Mouse (Mus musculus): ENCODE data around the gene Scgb1a1. TPM values are rescaled to one million over a fixed set of nuclear protein-coding genes. Genes with fewer than 3 reads are reported as not detected.

Scgb1a1 gene
- polyA plus RNA-seq, 1 experiment from 2014 or later = not detected

GRCm38 (mm10) chr19:9050294-9051229 lies 37.2 kb downstream of the Scgb1a1 start:
- H3K27ac ChIP-seq = no peak overlapping the region
- H3K4me3 ChIP-seq (ENCODE audit: inconsistent target) = no peak overlapping the region

GRCm38 (mm10) chr19:9048981-9049687 lies 38.6 kb downstream of the Scgb1a1 start:
- no peak overlapping the region for H3K27ac ChIP-seq
- WGBS (ENCODE audit: missing documents) = 92% methylated on average over 4 of the region's 4 CpGs
- H3K4me3 ChIP-seq (ENCODE audit: inconsistent target) = no peak overlapping the region
- no peaks in the 10 kb centered on the region for H3K79me2 ChIP-seq (ENCODE audit: inconsistent target)
- H3K36me3 ChIP-seq (ENCODE audit: inconsistent target) = no peaks in the 10 kb centered on the region

More at GRCm38 (mm10) chr19:9050294-9051229, 37.2 kb downstream of the Scgb1a1 start:
- 86% methylated on average over 9 of the region's 9 CpGs for WGBS (ENCODE audit: missing documents)
- H3K79me2 ChIP-seq (ENCODE audit: inconsistent target) = no peaks in the 10 kb centered on the region
- no peaks in the 10 kb centered on the region for H3K36me3 ChIP-seq (ENCODE audit: inconsistent target)

- Histone ChIP-seq H3K27ac (no peak overlapping the region), H3K79me2 (ENCODE audit: inconsistent target) (no peaks in the 10 kb centered on the region), H3K4me3 (ENCODE audit: inconsistent target) (no peak overlapping the region), H3K36me3 (ENCODE audit: inconsistent target) (no peaks in the 10 kb centered on the region)
- WGBS (ENCODE audit: missing documents) = 80% methylated on average over 1 of the region's 1 CpGs
Measured at GRCm38 (mm10) chr19:9047946-9048387, 39.8 kb downstream of the Scgb1a1 start.

- Histone ChIP-seq H3K27ac (no peak overlapping the region), H3K36me3 (ENCODE audit: inconsistent target) (no peaks in the 10 kb centered on the region), H3K4me3 (ENCODE audit: inconsistent target) (no peak overlapping the region), H3K79me2 (ENCODE audit: inconsistent target) (no peaks in the 10 kb centered on the region)
- 93% methylated on average over 6 of the region's 7 CpGs for WGBS (ENCODE audit: missing documents)
Measured at GRCm38 (mm10) chr19:9047207-9047945, 40.4 kb downstream of the Scgb1a1 start.

- no peaks in the 10 kb centered on the region for H3K36me3 ChIP-seq (ENCODE audit: inconsistent target)
- 73% methylated on average over 4 of the region's 4 CpGs for WGBS (ENCODE audit: missing documents)
- no peak overlapping the region for H3K27ac ChIP-seq
- no peaks in the 10 kb centered on the region for H3K79me2 ChIP-seq (ENCODE audit: inconsistent target)
- H3K4me3 ChIP-seq (ENCODE audit: inconsistent target) = no peak overlapping the region
Measured at GRCm38 (mm10) chr19:9044291-9044690, 43.5 kb downstream of the Scgb1a1 start.

- Histone ChIP-seq H3K79me2 (ENCODE audit: inconsistent target) (no peaks in the 10 kb centered on the region), H3K4me3 (ENCODE audit: inconsistent target) (no peak overlapping the region), H3K27ac (no peak overlapping the region), H3K36me3 (ENCODE audit: inconsistent target) (no peaks in the 10 kb centered on the region)
- WGBS (ENCODE audit: missing documents) = 87% methylated on average over 1 of the region's 1 CpGs
Measured at GRCm38 (mm10) chr19:9043123-9043522, 44.6 kb downstream of the Scgb1a1 start.

GRCm38 (mm10) chr19:9041074-9041473 lies 46.7 kb downstream of the Scgb1a1 start:
- no peaks in the 10 kb centered on the region for H3K36me3 ChIP-seq (ENCODE audit: inconsistent target)
- H3K4me3 ChIP-seq (ENCODE audit: inconsistent target) = no peak overlapping the region
- 0 out of 2 replicates have a peak overlapping the region, but pooled peaks have one; percentile 10 for H3K27ac ChIP-seq
- H3K79me2 ChIP-seq (ENCODE audit: inconsistent target) = no peaks in the 10 kb centered on the region

GRCm38 (mm10) chr19:9040649-9041048 lies 47.1 kb downstream of the Scgb1a1 start:
- Histone ChIP-seq H3K27ac (0 out of 2 replicates have a peak overlapping the region, but pooled peaks have one; percentile 10), H3K79me2 (ENCODE audit: inconsistent target) (no peaks in the 10 kb centered on the region), H3K36me3 (ENCODE audit: inconsistent target) (no peaks in the 10 kb centered on the region), H3K4me3 (ENCODE audit: inconsistent target) (no peak overlapping the region)
- 29% methylated on average over 2 of the region's 6 CpGs for WGBS (ENCODE audit: missing documents)

- H3K79me2 ChIP-seq (ENCODE audit: inconsistent target) = no peaks in the 10 kb centered on the region
- 80% methylated on average over 7 of the region's 7 CpGs for WGBS (ENCODE audit: missing documents)
- H3K4me3 ChIP-seq (ENCODE audit: inconsistent target) = no peak overlapping the region
- no peaks in the 10 kb centered on the region for H3K36me3 ChIP-seq (ENCODE audit: inconsistent target)
- H3K27ac ChIP-seq = no peak overlapping the region
Measured at GRCm38 (mm10) chr19:9039928-9040327, 47.8 kb downstream of the Scgb1a1 start.

- H3K79me2 ChIP-seq (ENCODE audit: inconsistent target) = no peaks in the 10 kb centered on the region
- no peak overlapping the region for H3K27ac ChIP-seq
- H3K36me3 ChIP-seq (ENCODE audit: inconsistent target) = no peaks in the 10 kb centered on the region
- WGBS (ENCODE audit: missing documents) = 98% methylated on average over 4 of the region's 4 CpGs
- H3K4me3 ChIP-seq (ENCODE audit: inconsistent target) = no peak overlapping the region
Measured at GRCm38 (mm10) chr19:9039266-9039665, 48.5 kb downstream of the Scgb1a1 start.

- H3K79me2 ChIP-seq (ENCODE audit: inconsistent target) = no peaks in the 10 kb centered on the region
- H3K27ac ChIP-seq = no peak overlapping the region
- no peak overlapping the region for H3K4me3 ChIP-seq (ENCODE audit: inconsistent target)
- H3K36me3 ChIP-seq (ENCODE audit: inconsistent target) = no peaks in the 10 kb centered on the region
- WGBS (ENCODE audit: missing documents) = 29% methylated on average over 3 of the region's 3 CpGs
Measured at GRCm38 (mm10) chr19:9038136-9038535, 49.6 kb downstream of the Scgb1a1 start.

GRCm38 (mm10) chr19:9035101-9035500 lies 52.7 kb downstream of the Scgb1a1 start:
- WGBS (ENCODE audit: missing documents) = 78% methylated on average over 3 of the region's 3 CpGs
- Histone ChIP-seq H3K36me3 (ENCODE audit: inconsistent target) (no peaks in the 10 kb centered on the region), H3K4me3 (ENCODE audit: inconsistent target) (no peak overlapping the region), H3K79me2 (ENCODE audit: inconsistent target) (no peaks in the 10 kb centered on the region), H3K27ac (no peak overlapping the region)

GRCm38 (mm10) chr19:9034480-9034879 lies 53.3 kb downstream of the Scgb1a1 start:
- Histone ChIP-seq H3K36me3 (ENCODE audit: inconsistent target) (no peaks in the 10 kb centered on the region), H3K79me2 (ENCODE audit: inconsistent target) (no peaks in the 10 kb centered on the region), H3K27ac (no peak overlapping the region), H3K4me3 (ENCODE audit: inconsistent target) (no peak overlapping the region)
- 100% methylated on average over 3 of the region's 3 CpGs for WGBS (ENCODE audit: missing documents)

Measured in macrophage (primary cell).